Mouse (Mus musculus): ENCODE results near the gene Wfdc17.

- no peak for TF ChIP-seq CTCF (IDR thresholded peaks at IDR 0.05; ENCODE audit: borderline replicate concordance, extremely low read depth, insufficient read depth, insufficient read length)
- no peak for TF ChIP-seq POLR2A (IDR thresholded peaks at IDR 0.05; ENCODE audit: borderline replicate concordance, extremely low read depth, insufficient read depth, insufficient read length, poor library complexity, severe bottlenecking)
These were observed 39.7 kb downstream of the Wfdc17 start for GRCm38 (mm10) chr11:83743525-83743924.

Measured in brain, embryonic 14.5 days (tissue).